Mouse (Mus musculus) heart, adult 2 months (tissue): ENCODE data around the gene Zfp423. TPM values are rescaled to one million over a fixed set of nuclear protein-coding genes. Genes with fewer than 3 reads are reported as not detected.

ENCODE experiments used
- DNase-seq, 2 experiments: peaks; one replicate each; pipeline ENCODE4 v3.0.0; 2021
- H3K27ac ChIP-seq: fragments of 200-600 bp; 2 replicates; pipeline ENCODE4 v1.8.1; 2022
- H3K27me3 ChIP-seq: fragments of 200-500 bp; 2 replicates; pipeline ENCODE4 v1.6.1; 2012; ENCODE audit warnings: mild to moderate bottlenecking, low read length, inconsistent platforms, mixed read lengths; ENCODE audit not compliant: control insufficient read depth, insufficient read depth
- H3K36me3 ChIP-seq: fragments of 200-500 bp; 2 replicates; pipeline ENCODE4 v1.6.1; 2012; ENCODE audit warnings: low read length, inconsistent platforms; ENCODE audit not compliant: control insufficient read depth, insufficient read depth
- H3K4me1 ChIP-seq: fragments of 200-500 bp; 2 replicates; pipeline ENCODE4 v1.6.1; 2011; ENCODE audit warnings: low read length; ENCODE audit not compliant: control insufficient read depth, insufficient read depth
- H3K4me3 ChIP-seq: fragments of 200-600 bp; 2 replicates; pipeline ENCODE4 v1.8.1; 2022
- H3K79me2 ChIP-seq: fragments of 200-500 bp; replicated peaks from 2 replicates; pipeline ENCODE4 v1.6.1; 2012; ENCODE audit warnings: mild to moderate bottlenecking, inconsistent platforms, low read length, moderate library complexity, mixed read lengths; ENCODE audit not compliant: control insufficient read depth, insufficient read depth
- H3K9ac ChIP-seq: fragments of 200-500 bp; 2 replicates; pipeline ENCODE4 v1.6.1; 2012; ENCODE audit warnings: low read depth, mild to moderate bottlenecking, control low read depth, inconsistent platforms, low read length, mixed read lengths
- CTCF ChIP-seq: fragments of 200-600 bp; IDR thresholded peaks from 2 replicates; pipeline ENCODE4 v1.8.1; 2022; ENCODE audit warnings: antibody characterized with exemption, mild to moderate bottlenecking, moderate library complexity
- EP300 ChIP-seq: fragments of 200-500 bp; IDR thresholded peaks from 2 replicates; pipeline ENCODE4 v1.6.1; 2011; ENCODE audit warnings: low read depth, low read length, control low read depth; ENCODE audit not compliant: insufficient read depth
- POLR2A ChIP-seq: fragments of 200-500 bp; IDR thresholded peaks from 2 replicates; pipeline ENCODE4 v1.6.1; 2011; ENCODE audit warnings: mild to moderate bottlenecking, low read depth, low read length, control low read depth; ENCODE audit not compliant: insufficient read depth
- WGBS: fragments of 180-500 bp; shearing (Covaris S2); methylation state at CpG from one replicate; pipeline ENCODE4 v1.1.7; 2018; 5-methylcytosine and 5-hydroxymethylcytosine counted together
- intact Hi-C: fragments of 180-260 bp; cut with DNase I; formaldehyde crosslinking; loops from one replicate; pipeline ENCODE4 v1.15.1; 2025
- polyA plus RNA-seq: library from polyadenylated mRNA; depleted of rRNA; stranded (reverse); fragments of >200 nt; gene quantifications from 2 replicates; pipeline ENCODE4 v1.2.3, GENCODE M21; 2012
- total RNA-seq, 2 experiments: library from RNA; stranded (reverse); gene quantifications; 2 replicates each; pipeline ENCODE4 v1.2.3; 2021

Gene Zfp423
- total and polyA plus RNA-seq, 3 experiments, result 4.3 to 5.3 (median 4.8) TPM

DNA sequence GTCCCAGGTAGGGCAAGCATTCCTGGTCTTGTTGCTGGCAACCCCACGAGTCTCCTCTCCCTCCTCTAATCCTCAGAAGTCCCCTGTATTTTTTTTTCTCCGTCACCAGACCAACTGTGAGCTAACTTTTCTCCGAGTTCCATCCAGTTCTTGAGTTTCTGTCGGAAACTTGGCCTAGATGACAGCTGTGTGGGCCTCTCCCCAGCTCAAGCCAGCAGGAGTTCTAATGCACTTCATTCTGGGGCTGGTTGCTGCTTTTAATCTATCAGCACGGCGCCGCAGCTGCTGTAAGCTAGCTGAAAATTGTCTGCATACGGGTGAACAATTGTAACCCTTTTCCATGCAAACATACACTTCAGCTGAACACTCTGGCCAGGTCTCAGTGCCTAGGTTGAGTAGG is 236.4 kb downstream of the Zfp423 start:
- 68% methylated on average over 8 of the region's 8 CpGs for WGBS
- intact Hi-C loops, result no loop called here
- H3K36me3 ChIP-seq, result no peaks in the 10 kb centered on the region
- no peak overlapping the region for H3K27ac ChIP-seq
- H3K4me1 ChIP-seq, result peaks cover 5% of the 10 kb centered on the region
- no peak overlapping the region for H3K9ac ChIP-seq
- no peak overlapping the region for H3K4me3 ChIP-seq
- no peaks in the 10 kb centered on the region for H3K27me3 ChIP-seq
- H3K79me2 ChIP-seq, result no peaks in the 10 kb centered on the region
- DNase-seq, result no peak
- no peak for TF ChIP-seq EP300
- no peak for TF ChIP-seq CTCF
- TF ChIP-seq POLR2A, result no peak

DNA sequence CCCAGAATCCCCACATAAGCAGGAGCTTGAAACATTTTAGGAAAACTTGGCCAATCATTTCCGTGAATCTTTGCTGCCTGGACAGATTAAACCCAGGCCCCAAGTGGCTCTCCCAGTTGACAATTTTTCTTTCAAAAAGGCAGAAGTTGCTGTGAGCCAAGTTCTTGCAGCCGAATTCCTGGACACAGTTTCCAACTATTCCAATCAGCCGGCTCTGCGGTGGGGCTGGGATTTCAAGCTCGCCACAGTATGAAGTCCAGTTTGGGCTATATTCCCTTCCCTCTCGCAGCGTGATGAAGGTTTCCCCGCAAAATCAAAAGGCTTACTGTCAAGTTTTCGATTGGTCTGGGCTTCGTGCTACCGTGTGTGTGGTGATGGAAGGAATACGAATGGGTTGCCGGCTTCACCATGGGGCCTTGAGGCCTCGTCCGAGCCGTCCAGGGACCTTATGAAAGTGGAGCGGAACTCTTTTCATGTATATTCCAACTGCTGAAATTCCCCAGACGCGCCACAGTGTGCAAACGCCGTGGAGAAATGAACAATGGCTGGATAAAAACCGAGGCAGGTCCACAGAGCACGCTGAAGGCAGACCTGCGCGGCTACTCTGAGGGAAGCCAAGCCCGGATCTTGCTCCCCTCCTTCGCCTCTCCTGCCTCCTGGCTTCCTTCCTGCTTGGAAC is 240.1 kb downstream of the Zfp423 start:
- Histone ChIP-seq H3K4me3 (no peak overlapping the region), H3K9ac (no peak overlapping the region)
- intact Hi-C loops, result loop anchor here (5.0 kb wide), 1 partner anchor 83 kb away; no protein-coding TSS in a partner anchor

GRCm38 (mm10) chr8:87717445-87717844 is 241.9 kb downstream of the Zfp423 start:
- Histone ChIP-seq H3K27me3 (no peaks in the 10 kb centered on the region), H3K27ac (no peak overlapping the region), H3K9ac (no peak overlapping the region), H3K4me1 (peaks cover 5% of the 10 kb centered on the region), H3K4me3 (no peak overlapping the region), H3K79me2 (no peaks in the 10 kb centered on the region), H3K36me3 (no peaks in the 10 kb centered on the region)
- intact Hi-C loops, result loop anchor here (5.0 kb wide), 1 partner anchor 85 kb away; no protein-coding TSS in a partner anchor
- DNase-seq, result no peak
- 90% methylated on average over 5 of the region's 5 CpGs for WGBS
- no peak for TF ChIP-seq POLR2A
- no peak for TF ChIP-seq EP300
- no peak for TF ChIP-seq CTCF

More for the DNA sequence above, 240.1 kb downstream of the Zfp423 start:
- TF ChIP-seq CTCF (no peak), EP300 (no peak), POLR2A (no peak)
- DNase-seq, result no peak
- WGBS, result 47% methylated on average over 27 of the region's 27 CpGs
- Histone ChIP-seq H3K4me1 (peaks cover 5% of the 10 kb centered on the region), H3K27me3 (no peaks in the 10 kb centered on the region), H3K36me3 (no peaks in the 10 kb centered on the region), H3K79me2 (no peaks in the 10 kb centered on the region), H3K27ac (no peak overlapping the region)

GRCm38 (mm10) chr8:87716726-87717248 is 242.6 kb downstream of the Zfp423 start:
- no peak for DNase-seq
- H3K27ac ChIP-seq, result no peak overlapping the region
- H3K27me3 ChIP-seq, result no peaks in the 10 kb centered on the region
- WGBS, result 52% methylated on average over 9 of the region's 9 CpGs
- intact Hi-C loops, result loop anchor here (5.0 kb wide), 1 partner anchor 86 kb away; no protein-coding TSS in a partner anchor
- no peaks in the 10 kb centered on the region for H3K79me2 ChIP-seq
- H3K4me1 ChIP-seq, result peaks cover 5% of the 10 kb centered on the region
- no peak overlapping the region for H3K4me3 ChIP-seq
- TF ChIP-seq EP300, result no peak
- TF ChIP-seq POLR2A, result no peak
- no peak for TF ChIP-seq CTCF
- no peak overlapping the region for H3K9ac ChIP-seq
- H3K36me3 ChIP-seq, result no peaks in the 10 kb centered on the region

DNA sequence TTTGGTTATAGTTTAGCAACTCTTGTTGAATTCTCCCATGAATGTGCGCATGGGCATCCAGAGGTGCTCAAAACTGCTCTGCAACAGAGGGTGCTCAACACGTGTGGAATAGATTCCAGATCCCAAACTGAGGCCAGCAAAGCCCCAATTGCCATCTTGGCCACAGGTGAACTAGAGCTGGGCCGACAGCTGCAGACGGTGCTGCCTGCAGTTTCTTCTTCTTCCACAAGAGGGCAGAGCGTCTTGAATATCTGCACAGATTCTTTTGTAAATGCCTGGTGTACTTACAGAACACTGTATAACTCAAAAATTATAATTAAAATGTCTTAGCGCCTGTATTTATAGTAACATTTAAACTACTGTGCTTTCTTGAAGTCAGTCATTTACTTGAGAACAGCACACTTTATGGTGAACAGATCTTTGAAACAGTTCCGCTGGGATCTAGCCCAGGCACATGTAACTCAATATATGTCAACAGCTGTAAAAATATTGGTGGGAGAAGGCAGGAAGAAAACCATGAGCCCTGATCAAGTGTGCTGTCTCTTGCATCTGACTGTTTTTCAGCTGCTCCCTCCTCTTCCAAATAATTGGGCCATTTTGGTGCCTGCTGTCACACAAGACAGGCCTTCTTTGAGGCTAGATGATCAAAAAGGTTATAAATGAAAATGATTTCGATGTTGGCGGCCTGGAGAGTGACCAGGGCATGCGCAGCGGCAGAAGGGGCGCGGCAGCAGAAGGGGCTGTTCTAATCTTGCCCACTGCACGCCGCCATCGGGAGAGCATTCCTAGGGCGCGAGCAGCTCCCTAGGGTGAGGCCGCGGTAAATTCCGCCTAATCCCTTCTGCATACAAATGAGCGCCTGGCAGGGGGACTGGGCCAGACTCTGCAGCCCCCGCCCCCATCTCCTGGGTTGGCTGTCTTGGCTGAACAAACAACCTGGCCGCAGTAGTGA is 243.4 kb downstream of the Zfp423 start:
- Histone ChIP-seq H3K79me2 (no peaks in the 10 kb centered on the region), H3K36me3 (no peaks in the 10 kb centered on the region), H3K27me3 (no peaks in the 10 kb centered on the region), H3K4me3 (no peak overlapping the region), H3K4me1 (peaks cover 5% of the 10 kb centered on the region), H3K27ac (no peak overlapping the region), H3K9ac (no peak overlapping the region)
- WGBS, result 33% methylated on average over 24 of the region's 24 CpGs
- peak; percentile 58 to 78 for DNase-seq
- intact Hi-C loops, result loop anchor here (2.0 to 5.0 kb wide), 3 partner anchors 86 to 307 kb away; no protein-coding TSS in a partner anchor
- TF ChIP-seq CTCF, result no peak
- TF ChIP-seq EP300, result no peak
- TF ChIP-seq POLR2A, result no peak
